Mouse (Mus musculus) midbrain, embryonic 10.5 days (tissue): ENCODE results near the gene Pdk4. TPM values are rescaled to one million over a fixed set of nuclear protein-coding genes. Genes with fewer than 3 reads are reported as not detected.
A peak's percentile ranks its signal among the peaks of the same experiment; 100 is the strongest.

ENCODE experiments used
- DNase-seq: peaks from one replicate; pipeline ENCODE4 v3.0.0-alpha.2; 2017; ENCODE audit warnings: low spot score
- H3K27ac ChIP-seq: fragments of 300-500 bp; sonication (generic); replicated peaks from 2 replicates; pipeline ENCODE4 v1.5.1; 2016; ENCODE audit warnings: mild to moderate bottlenecking
- H3K27me3 ChIP-seq: fragments of 300-500 bp; sonication (generic); 2 replicates; pipeline ENCODE4 v1.6.1; 2016; ENCODE audit warnings: low read depth, mild to moderate bottlenecking; ENCODE audit not compliant: poor library complexity, severe bottlenecking
- H3K36me3 ChIP-seq: fragments of 300-500 bp; sonication (generic); 2 replicates; pipeline ENCODE4 v1.6.1; 2016; ENCODE audit warnings: mild to moderate bottlenecking, moderate library complexity
- H3K4me1 ChIP-seq: fragments of 300-500 bp; sonication (generic); 2 replicates; pipeline ENCODE4 v1.6.1; 2016
- H3K4me3 ChIP-seq: fragments of 300-500 bp; sonication (generic); 2 replicates; pipeline ENCODE4 v1.5.1; 2016; ENCODE audit warnings: mild to moderate bottlenecking, moderate library complexity
- H3K9me3 ChIP-seq: fragments of 300-500 bp; sonication (generic); replicated peaks from 2 replicates; pipeline ENCODE4 v1.6.1; 2016; ENCODE audit warnings: mild to moderate bottlenecking
- WGBS: fragments of 180-500 bp; shearing (Covaris S2); methylation state at CpG from one replicate; pipeline ENCODE4 v1.1.7; 2016; 5-methylcytosine and 5-hydroxymethylcytosine counted together
- polyA plus RNA-seq: library from polyadenylated mRNA; unstranded; fragments of >200 nt; fragmentation: Nextera tagmentation; extraction: Ambion mirVana; gene quantifications from 2 replicates; pipeline ENCODE4 v1.2.1, GENCODE M21; 2016

Pdk4 gene
- polyA plus RNA-seq, 1 experiment from 2014 or later = 0.23 TPM

DNA sequence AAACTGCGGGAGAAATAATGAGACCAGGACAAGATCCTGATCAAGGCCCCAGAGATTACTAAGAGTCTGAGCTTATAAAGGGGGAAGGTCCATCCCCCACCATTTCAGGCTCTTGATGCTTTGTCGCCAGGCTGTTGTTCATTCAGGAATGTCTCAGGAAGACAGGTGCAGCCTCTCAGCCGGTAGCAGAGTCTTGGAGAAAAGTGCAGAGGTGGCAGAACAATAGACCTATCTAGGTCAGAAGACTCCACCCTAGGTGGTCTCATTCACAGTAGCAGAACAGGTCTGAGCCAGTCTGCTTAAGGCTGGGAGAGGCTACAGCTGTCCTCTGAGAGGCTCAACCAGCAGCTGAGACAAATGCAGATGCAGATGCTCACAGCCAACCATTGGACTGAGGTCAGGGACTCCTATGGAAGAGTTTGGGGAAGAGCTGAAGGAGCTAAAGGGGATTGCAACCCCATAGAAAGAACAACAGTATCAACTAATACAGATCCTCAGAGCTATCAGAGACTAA is 13.8 kb downstream of the Pdk4 start:
- Histone ChIP-seq H3K27me3 (no peaks in the 10 kb centered on the region), H3K4me3 (no peak overlapping the region), H3K4me1 (no peaks in the 10 kb centered on the region), H3K9me3 (no peaks in the 10 kb centered on the region; the same call in 1 of the 2 replicates), H3K36me3 (no peaks in the 10 kb centered on the region), H3K27ac (no peak overlapping the region)
- no peak for DNase-seq
- WGBS = 59% methylated on average over 3 of the region's 3 CpGs

DNA sequence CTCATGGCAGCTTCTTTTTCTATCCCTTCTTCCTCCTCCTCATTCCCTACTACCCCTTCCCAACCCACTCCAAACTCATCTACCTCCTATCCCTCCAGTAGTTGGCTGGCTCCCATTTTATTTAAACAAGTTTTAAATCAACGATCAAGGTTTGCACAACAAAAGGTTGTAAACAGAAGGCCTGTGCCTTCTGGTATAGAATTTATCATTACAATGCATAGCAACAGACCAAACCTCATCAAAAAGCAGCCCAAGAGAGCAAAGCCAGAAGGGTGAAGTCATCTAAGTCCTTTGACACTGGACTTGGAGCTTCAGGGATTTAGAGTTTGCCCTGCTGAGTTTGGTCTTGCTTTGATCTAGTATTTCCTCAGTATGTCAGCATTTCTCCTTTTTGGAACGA is 15.0 kb downstream of the Pdk4 start:
- no peaks in the 10 kb centered on the region; the same call in 1 of the 2 replicates for H3K9me3 ChIP-seq
- H3K4me3 ChIP-seq = no peak overlapping the region
- H3K4me1 ChIP-seq = no peaks in the 10 kb centered on the region
- DNase-seq = no peak
- no peaks in the 10 kb centered on the region for H3K27me3 ChIP-seq
- H3K36me3 ChIP-seq = no peaks in the 10 kb centered on the region
- 90% methylated on average over 2 of the region's 2 CpGs for WGBS
- H3K27ac ChIP-seq = no peak overlapping the region

DNA sequence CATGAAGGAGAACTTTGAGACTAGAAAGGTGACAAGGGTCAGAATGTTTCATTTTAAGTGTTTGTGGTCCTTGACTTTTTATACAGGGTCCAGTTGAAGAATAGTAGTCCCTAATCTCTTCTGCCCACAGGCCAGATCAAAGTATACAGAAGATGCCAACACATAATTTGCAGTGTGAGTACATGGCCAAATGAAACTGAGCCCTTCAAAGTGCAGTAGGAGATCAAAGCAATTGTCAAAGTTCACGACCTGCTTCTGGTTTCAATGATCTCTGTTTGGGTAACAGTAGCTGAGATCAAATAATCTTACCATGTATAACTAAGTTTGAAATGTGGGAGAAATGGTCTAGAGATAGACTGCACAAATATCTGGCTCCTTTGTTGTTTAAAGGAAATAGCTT is 22.1 kb downstream of the Pdk4 start:
- Histone ChIP-seq H3K36me3 (no peaks in the 10 kb centered on the region), H3K27me3 (no peaks in the 10 kb centered on the region), H3K9me3 (no peaks in the 10 kb centered on the region; the same call in 1 of the 2 replicates), H3K4me1 (peaks cover 6% of the 10 kb centered on the region), H3K27ac (no peak overlapping the region), H3K4me3 (no peak overlapping the region)
- WGBS = 56% methylated on average over 1 of the region's 1 CpGs
- no peak for DNase-seq

DNA sequence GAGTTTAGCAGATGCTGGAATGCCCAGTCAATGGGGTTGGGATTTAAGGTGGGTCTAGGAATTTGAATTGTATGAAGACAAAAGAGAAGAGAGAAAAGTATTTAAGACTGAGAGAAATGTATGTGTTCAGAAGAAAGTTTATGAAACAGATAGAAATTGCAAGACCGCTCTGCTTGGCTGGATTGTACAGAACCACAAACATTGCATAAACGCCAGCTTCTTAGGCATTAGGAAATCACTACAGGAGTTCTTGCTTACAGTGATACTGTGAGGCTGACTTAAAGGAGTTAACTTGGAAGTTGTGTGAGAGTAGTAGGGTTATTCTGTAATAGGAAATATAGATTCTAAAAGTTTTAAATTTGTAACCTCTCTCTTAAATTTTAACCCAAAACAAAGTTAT is 23.4 kb downstream of the Pdk4 start:
- Histone ChIP-seq H3K9me3 (0 out of 2 replicates have a peak, but pooled peaks cover 6% of the 10 kb centered on the region), H3K4me1 (peaks cover 6% of the 10 kb centered on the region), H3K36me3 (no peaks in the 10 kb centered on the region), H3K4me3 (no peak overlapping the region), H3K27ac (no peak overlapping the region), H3K27me3 (no peaks in the 10 kb centered on the region)
- no peak for DNase-seq
- 89% methylated on average over 2 of the region's 2 CpGs for WGBS

DNA sequence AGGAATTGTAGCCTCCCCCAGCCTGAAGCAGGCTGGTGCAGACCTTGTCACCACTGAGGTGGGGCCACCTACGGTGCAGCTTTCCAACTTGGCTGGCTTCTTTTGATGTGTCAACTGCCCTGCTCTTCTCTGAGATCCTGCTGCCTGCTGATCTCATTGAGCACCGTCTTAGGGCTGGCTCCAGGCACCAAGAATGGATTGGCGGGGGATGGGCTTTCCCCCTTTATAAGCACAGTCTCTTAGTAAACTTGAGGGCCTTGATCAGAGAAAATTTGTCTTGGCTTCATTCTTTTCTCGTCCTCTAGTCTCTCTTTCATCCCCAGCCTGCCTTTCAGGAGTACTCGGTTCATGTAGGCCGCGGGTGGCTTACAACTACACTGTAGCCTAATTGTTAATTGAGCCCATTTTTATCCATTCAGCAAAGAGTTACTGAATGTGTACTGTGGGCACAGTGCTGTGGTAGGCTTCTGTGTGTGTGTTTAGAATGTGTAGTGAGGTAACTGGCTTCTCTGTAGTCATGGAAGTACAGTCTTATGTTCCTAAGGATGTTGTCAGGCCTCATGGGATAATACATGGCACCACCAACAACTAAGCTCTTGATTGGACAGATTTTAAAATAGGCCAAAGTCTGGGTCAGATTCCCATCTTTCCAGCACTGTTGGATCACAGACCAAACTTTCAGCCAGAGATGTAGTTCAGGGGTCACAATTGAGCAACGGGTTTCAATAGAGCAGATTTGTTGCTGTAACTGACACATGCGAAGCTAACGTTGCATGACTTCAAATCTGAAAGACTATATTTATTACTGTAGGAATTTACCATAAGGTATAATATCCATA is 25.4 kb downstream of the Pdk4 start:
- Histone ChIP-seq H3K27ac (no peak overlapping the region), H3K27me3 (no peaks in the 10 kb centered on the region), H3K4me3 (no peak overlapping the region), H3K9me3 (0 out of 2 replicates have a peak, but pooled peaks cover 6% of the 10 kb centered on the region), H3K4me1 (peaks cover 6% of the 10 kb centered on the region), H3K36me3 (no peaks in the 10 kb centered on the region)
- no peak for DNase-seq
- 76% methylated on average over 10 of the region's 10 CpGs for WGBS

DNA sequence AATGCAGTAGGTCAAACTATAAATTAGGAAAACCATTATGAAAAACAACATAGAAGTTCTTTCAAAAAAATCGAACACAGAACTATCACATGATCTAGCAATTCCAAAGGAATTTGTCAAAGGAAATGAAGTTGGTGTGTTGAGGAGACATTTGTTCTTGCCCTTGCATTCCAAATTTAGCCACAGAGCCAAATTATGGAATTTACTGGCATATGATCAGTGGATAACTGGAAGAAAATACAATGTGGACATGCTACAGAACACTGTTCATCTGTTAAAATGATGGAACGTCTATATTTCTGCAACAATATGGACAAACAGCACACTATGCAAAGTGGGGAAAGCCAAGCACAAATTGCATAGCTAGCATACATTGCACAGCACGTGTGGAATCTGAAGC is 40.3 kb downstream of the Pdk4 start:
- H3K4me1 ChIP-seq = no peaks in the 10 kb centered on the region
- H3K27me3 ChIP-seq = no peaks in the 10 kb centered on the region
- no peaks in the 10 kb centered on the region for H3K36me3 ChIP-seq
- no peak for DNase-seq
- H3K27ac ChIP-seq = no peak overlapping the region
- no peaks in the 10 kb centered on the region for H3K9me3 ChIP-seq
- WGBS = 86% methylated on average over 3 of the region's 3 CpGs
- no peak overlapping the region for H3K4me3 ChIP-seq

DNA sequence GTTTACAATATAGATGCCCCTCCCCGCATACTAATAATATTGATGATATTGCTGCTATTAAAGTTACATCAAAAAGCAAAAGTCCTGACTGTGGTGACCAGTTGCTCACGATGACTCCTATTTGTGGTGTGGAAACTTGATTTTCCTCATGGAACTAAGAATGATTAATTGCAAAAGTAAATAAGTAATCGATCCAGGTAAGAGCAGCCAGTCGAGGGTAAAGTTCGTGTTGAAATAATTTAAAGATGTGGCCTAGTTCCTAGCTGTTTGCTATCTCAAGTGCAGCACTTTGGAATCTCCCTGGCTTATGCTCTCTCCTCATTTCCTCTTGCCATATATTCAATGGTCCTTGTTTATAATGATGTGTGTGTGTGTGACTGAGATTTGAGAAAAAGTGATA is 46.2 kb downstream of the Pdk4 start:
- no peaks in the 10 kb centered on the region for H3K9me3 ChIP-seq
- WGBS = 92% methylated on average over 5 of the region's 5 CpGs
- DNase-seq = no peak

DNA sequence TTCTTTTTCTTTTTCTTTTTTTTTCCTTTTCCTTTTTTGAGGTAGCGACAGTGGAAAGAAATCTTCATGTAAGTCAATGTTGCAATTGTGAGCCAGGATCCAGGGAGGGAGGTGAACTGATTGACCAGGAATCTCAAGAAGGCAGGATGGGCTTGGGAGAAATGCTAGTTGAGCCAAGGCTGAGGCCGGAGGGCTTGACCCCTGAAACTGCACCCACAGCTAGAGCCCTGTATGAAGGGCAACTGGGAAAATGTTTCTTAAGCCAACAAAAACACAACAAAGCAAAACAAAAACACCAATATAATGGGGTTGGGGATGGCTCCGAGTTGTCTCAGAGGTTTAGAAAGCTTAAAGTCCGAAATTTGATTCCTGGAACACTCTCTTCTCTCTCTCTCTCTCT is 47.7 kb downstream of the Pdk4 start:
- 58% methylated on average over 4 of the region's 4 CpGs for WGBS
- no peaks in the 10 kb centered on the region for H3K27me3 ChIP-seq
- H3K9me3 ChIP-seq = no peaks in the 10 kb centered on the region
- no peaks in the 10 kb centered on the region for H3K36me3 ChIP-seq
- H3K27ac ChIP-seq = peak overlapping the region; percentile 69; the same call in 1 of the 2 replicates
- no peak for DNase-seq
- peaks cover 20% of the 10 kb centered on the region for H3K4me1 ChIP-seq
- no peak overlapping the region for H3K4me3 ChIP-seq

More for the DNA sequence above, 46.2 kb downstream of the Pdk4 start:
- H3K4me3 ChIP-seq = no peak overlapping the region
- no peaks in the 10 kb centered on the region for H3K27me3 ChIP-seq
- H3K27ac ChIP-seq = no peak overlapping the region
- H3K4me1 ChIP-seq = peaks cover 16% of the 10 kb centered on the region
- H3K36me3 ChIP-seq = no peaks in the 10 kb centered on the region

DNA sequence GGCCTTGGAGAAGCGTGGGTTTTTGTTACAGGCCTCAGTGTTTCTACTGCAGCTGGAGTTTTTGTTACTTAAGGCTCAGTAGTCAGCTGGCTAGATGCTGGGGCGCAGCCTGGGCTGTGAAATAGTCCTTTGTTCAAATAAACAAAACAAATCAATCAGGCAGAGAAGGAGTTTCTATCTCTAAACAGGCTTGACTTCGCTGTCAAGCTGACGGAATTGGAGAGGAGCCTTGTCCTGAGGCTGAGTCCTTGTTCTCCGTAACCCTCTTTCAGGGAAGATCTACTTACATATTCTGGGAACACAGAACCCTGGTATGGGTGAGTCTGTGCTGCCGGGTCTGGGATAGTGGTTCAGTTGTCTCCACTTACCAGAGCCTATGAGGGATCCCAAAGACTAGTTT is 48.6 kb downstream of the Pdk4 start:
- no peaks in the 10 kb centered on the region for H3K36me3 ChIP-seq
- no peak overlapping the region for H3K4me3 ChIP-seq
- 17% methylated on average over 6 of the region's 6 CpGs for WGBS
- H3K4me1 ChIP-seq = peaks cover 28% of the 10 kb centered on the region
- DNase-seq = peak; percentile 26
- H3K9me3 ChIP-seq = no peaks in the 10 kb centered on the region
- peak overlapping the region; percentile 69 for H3K27ac ChIP-seq
- H3K27me3 ChIP-seq = no peaks in the 10 kb centered on the region

DNA sequence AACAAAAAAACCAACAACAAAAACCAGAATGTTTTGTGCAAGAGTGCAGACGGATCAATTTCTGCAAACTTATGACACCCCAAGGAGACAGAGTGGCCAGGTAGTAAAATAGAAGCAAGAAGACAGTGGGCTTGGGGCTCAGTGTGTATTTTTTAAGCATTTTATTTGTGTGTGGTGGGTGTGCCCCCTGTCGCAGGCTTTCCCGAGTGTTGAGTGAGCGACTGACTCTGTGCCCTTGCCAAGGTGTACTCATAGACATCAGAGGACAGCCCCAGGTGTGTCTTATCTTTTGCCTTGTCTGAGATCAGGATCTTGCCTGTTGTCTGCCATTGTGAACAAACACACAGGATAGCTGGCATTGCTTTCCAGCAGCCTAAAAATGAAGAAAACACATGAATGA is 49.1 kb downstream of the Pdk4 start:
- DNase-seq = no peak
- 88% methylated on average over 4 of the region's 4 CpGs for whole genome bisulfite sequencing
- H3K36me3 ChIP-seq = no peaks in the 10 kb centered on the region
- H3K4me1 ChIP-seq = peaks cover 31% of the 10 kb centered on the region
- peak overlapping the region; percentile 69 for H3K27ac ChIP-seq
- H3K9me3 ChIP-seq = no peaks in the 10 kb centered on the region
- H3K4me3 ChIP-seq = no peak overlapping the region
- H3K27me3 ChIP-seq = no peaks in the 10 kb centered on the region

DNA sequence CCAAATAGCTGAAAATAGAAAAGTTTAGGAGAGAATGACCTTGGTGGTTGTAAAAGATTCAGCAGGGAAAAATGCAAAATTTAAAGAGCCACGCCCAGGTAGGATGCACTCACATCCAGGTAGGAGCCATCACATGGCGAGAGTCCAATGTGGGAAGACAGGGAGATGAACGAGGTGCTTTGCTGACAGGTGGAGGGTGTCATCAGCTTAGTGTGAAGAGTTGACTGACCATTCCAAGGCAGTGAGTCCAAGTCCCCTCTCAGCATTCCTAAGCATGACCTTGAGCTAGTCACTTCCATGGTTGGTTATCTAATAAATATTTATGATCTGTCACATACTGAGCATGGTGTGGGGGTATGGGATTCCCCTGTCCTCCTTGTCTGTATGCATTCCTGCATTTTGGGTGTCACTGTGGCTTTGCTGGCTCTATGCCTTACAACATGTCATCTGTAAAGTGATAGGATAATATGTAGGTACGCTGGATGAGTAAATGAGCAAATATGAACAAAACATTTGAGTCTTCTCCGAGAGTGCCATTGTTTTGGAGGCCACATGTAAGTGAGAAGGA is 51.7 kb downstream of the Pdk4 start:
- no peaks in the 10 kb centered on the region for H3K27me3 ChIP-seq
- no peaks in the 10 kb centered on the region for H3K36me3 ChIP-seq
- WGBS = 95% methylated on average over 5 of the region's 5 CpGs
- no peaks in the 10 kb centered on the region for H3K9me3 ChIP-seq
- DNase-seq = no peak
- H3K27ac ChIP-seq = no peak overlapping the region
- peaks cover 31% of the 10 kb centered on the region for H3K4me1 ChIP-seq
- no peak overlapping the region for H3K4me3 ChIP-seq

DNA sequence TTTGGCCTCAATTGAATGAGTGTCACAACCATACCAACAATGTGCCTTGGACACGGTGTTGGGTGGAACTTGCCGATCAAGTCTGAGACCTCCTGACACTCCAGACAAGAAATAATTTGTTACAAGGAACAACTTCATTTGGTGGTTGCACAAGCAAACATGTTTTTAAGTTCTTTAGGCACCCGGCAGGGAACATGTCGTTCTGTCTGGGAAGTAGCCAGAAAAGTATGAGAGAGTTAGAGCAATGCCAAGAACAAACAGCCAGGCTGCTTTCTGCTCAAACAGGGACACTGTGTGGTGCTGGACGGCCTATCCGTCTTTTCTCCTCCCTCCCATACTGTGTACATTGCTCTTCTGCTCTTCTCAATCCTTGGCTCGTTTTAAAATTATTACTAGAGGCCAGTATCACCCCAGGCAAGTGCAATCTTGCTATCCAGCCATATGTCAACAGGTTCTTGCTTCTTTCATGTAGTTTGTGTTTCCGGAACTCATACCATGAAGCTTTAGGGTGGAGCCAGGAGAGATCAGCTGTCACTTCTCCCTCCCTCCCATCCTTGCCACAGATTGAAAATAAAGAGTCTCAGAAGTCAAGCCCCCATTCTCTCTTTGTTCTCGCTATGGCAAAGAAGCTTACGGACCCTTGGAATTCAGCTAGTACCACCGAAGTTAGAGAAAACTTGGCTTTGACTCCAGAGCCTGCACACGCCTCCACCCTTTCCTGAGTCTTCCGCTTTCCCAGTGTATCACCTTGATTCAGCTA is 52.8 kb downstream of the Pdk4 start:
- DNase-seq = no peak
- WGBS = 22% methylated on average over 13 of the region's 13 CpGs

More for the DNA sequence above, 52.8 kb downstream of the Pdk4 start:
- Histone ChIP-seq H3K9me3 (no peaks in the 10 kb centered on the region), H3K4me3 (peak overlapping the region; percentile 27; the same call in 1 of the 2 replicates), H3K27me3 (no peaks in the 10 kb centered on the region), H3K36me3 (no peaks in the 10 kb centered on the region), H3K4me1 (peaks cover 29% of the 10 kb centered on the region), H3K27ac (peak overlapping the region; percentile 38)
